Mouse (Mus musculus) E14TG2a.4 (cell line): Measurements from ENCODE around the gene Crtap.

ENCODE experiments used
- H3K27me3 ChIP-seq: 2 replicates; pipeline ENCODE4 v1.6.1; 2014; ENCODE audit warnings: low read length, control low read depth; ENCODE audit not compliant: insufficient read depth
- H3K36me3 ChIP-seq: 2 replicates; pipeline ENCODE4 v1.6.1; 2014; ENCODE audit warnings: low read length, control low read depth; ENCODE audit not compliant: insufficient read depth
- H3K4me1 ChIP-seq: replicated peaks from 2 replicates; pipeline ENCODE4 v1.6.1; 2014; ENCODE audit warnings: low read depth, low read length, control low read depth
- H3K4me3 ChIP-seq: replicated peaks from 2 replicates; pipeline ENCODE4 v1.5.1; 2014; ENCODE audit warnings: mild to moderate bottlenecking, low read length
- H3K9me3 ChIP-seq: 2 replicates; pipeline ENCODE4 v1.6.1; 2014; ENCODE audit warnings: low read length, control low read depth
- CTCF ChIP-seq: conservative IDR thresholded peaks from 2 replicates; pipeline ENCODE4 v1.5.1; 2014; ENCODE audit warnings: low read length
- NANOG ChIP-seq: IDR thresholded peaks from 2 replicates; pipeline ENCODE4 v1.6.1; 2014; ENCODE audit warnings: borderline replicate concordance, low read length, mixed read lengths
- POU5F1 ChIP-seq: IDR thresholded peaks from 2 replicates; pipeline ENCODE4 v1.6.1; 2014; ENCODE audit warnings: low read length, borderline replicate concordance

Crtap gene

GRCm38 (mm10) chr9:114388701-114389370 lies 1.6 kb downstream of the Crtap start:
- Histone ChIP-seq H3K27me3 (no peaks in the 10 kb centered on the region), H3K4me3 (peak overlapping the region; percentile 92), H3K36me3 (peaks cover 44% of the 10 kb centered on the region), H3K4me1 (peaks cover 79% of the 10 kb centered on the region), H3K9me3 (no peaks in the 10 kb centered on the region)
- TF ChIP-seq NANOG (no peak), CTCF (no peak), POU5F1 (no peak)

DNA sequence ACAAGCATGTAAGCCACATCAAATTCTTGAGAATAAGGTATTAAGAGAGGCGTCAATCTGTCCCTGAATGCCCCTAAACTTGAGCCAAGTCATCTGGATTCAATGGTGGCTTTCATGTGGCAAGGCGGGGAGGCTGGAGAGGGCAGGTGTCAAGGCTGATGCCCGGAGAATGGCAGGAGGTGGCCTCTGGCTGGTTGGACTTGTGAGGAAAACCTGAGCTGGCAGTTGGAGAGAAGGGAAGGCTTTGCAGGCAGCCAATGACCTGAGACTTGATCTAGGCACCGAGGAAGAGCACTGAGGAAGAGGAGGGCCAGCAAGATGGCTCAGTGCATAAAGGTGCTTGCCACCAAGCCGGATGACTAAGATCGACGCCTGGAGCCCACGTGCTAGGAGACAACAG lies 2.2 kb downstream of the Crtap start:
- H3K4me3 ChIP-seq = peak overlapping the region; percentile 92; the same call in 1 of the 2 replicates
- no peaks in the 10 kb centered on the region for H3K27me3 ChIP-seq
- TF ChIP-seq CTCF (no peak), NANOG (no peak), POU5F1 (no peak)
- H3K4me1 ChIP-seq = peaks cover 75% of the 10 kb centered on the region
- H3K36me3 ChIP-seq = peaks cover 50% of the 10 kb centered on the region
- no peaks in the 10 kb centered on the region for H3K9me3 ChIP-seq

GRCm38 (mm10) chr9:114387086-114387485 lies 3.4 kb downstream of the Crtap start:
- no peaks in the 10 kb centered on the region for H3K27me3 ChIP-seq
- H3K4me3 ChIP-seq = no peak overlapping the region
- H3K4me1 ChIP-seq = peaks cover 63% of the 10 kb centered on the region
- H3K9me3 ChIP-seq = no peaks in the 10 kb centered on the region
- TF ChIP-seq CTCF (no peak), NANOG (no peak), POU5F1 (no peak)
- H3K36me3 ChIP-seq = peaks cover 62% of the 10 kb centered on the region

GRCm38 (mm10) chr9:114385160-114385559 lies 5.3 kb downstream of the Crtap start:
- peak overlapping the region; percentile 20; the same call in 1 of the 2 replicates for H3K4me3 ChIP-seq
- peaks cover 54% of the 10 kb centered on the region for H3K4me1 ChIP-seq
- no peak for TF ChIP-seq NANOG
- no peak for TF ChIP-seq CTCF
- no peak for TF ChIP-seq POU5F1

DNA sequence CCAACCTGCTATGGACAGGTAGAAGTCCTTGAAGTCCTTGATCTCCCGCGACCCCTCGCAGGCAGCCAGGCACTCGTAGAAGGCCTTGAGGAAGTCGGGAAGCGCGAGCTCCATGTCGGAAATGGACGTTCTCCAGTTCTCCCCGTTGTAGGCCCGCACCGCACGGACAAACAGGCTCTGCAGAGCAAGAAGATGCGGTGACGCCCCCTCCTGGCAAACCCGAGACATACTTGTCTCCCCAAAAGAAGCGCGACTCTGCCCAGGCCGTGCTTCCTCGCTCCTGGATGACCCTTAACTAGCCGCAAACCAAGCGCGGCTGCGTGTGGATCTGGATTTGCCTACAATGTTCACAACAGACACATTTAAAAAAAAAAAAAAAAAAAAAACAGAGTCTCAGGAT lies 5.8 kb downstream of the Crtap start:
- TF ChIP-seq CTCF = peak; percentile 23; the same call in 1 of the 2 replicates
- TF ChIP-seq POU5F1 = no peak
- Histone ChIP-seq H3K4me1 (peaks cover 59% of the 10 kb centered on the region), H3K36me3 (peaks cover 83% of the 10 kb centered on the region), H3K9me3 (no peaks in the 10 kb centered on the region), H3K27me3 (no peaks in the 10 kb centered on the region), H3K4me3 (peak overlapping the region; percentile 20; the same call in 1 of the 2 replicates)

More at GRCm38 (mm10) chr9:114385160-114385559, 5.3 kb downstream of the Crtap start:
- Histone ChIP-seq H3K36me3 (peaks cover 78% of the 10 kb centered on the region), H3K27me3 (no peaks in the 10 kb centered on the region), H3K9me3 (no peaks in the 10 kb centered on the region)

DNA sequence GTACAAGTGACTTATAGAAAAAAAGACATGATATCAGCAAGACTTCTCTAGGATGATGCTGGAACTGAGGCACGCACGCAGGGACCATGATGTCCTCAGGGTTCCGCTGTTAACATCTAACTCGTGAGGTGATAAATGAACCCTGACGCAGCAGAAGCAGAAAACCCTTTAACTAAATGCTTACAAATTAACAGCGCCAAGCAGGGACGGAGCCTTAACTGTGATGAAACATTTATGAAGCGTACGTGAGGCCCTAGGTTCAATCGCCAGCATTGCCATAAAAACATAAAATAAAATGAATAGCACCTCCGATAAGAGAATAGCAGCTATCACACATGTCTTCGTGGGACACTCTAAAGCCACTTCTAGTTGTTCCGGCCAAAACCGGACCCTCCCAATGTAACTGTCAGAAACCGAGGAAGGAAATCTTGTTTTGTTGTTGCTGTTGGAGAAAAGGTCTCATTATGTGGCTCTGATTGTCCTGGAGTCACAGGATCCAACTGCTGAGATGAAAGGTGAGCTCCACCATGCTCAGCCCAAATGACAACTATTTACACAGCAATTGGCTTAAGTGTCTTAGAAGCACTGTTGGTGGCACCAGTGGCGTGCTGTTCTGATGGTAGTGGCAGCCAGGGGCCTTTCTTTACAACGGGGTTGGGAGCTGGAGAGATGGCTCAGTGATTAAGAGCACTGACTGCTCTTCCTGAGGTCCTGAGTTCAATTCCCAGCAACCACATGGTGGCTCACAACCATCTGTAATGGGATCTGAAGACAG lies 7.4 kb downstream of the Crtap start:
- Histone ChIP-seq H3K9me3 (no peaks in the 10 kb centered on the region), H3K36me3 (peaks cover 90% of the 10 kb centered on the region), H3K4me1 (peaks cover 54% of the 10 kb centered on the region), H3K4me3 (no peak overlapping the region), H3K27me3 (no peaks in the 10 kb centered on the region)
- TF ChIP-seq NANOG (no peak), POU5F1 (no peak), CTCF (no peak)

DNA sequence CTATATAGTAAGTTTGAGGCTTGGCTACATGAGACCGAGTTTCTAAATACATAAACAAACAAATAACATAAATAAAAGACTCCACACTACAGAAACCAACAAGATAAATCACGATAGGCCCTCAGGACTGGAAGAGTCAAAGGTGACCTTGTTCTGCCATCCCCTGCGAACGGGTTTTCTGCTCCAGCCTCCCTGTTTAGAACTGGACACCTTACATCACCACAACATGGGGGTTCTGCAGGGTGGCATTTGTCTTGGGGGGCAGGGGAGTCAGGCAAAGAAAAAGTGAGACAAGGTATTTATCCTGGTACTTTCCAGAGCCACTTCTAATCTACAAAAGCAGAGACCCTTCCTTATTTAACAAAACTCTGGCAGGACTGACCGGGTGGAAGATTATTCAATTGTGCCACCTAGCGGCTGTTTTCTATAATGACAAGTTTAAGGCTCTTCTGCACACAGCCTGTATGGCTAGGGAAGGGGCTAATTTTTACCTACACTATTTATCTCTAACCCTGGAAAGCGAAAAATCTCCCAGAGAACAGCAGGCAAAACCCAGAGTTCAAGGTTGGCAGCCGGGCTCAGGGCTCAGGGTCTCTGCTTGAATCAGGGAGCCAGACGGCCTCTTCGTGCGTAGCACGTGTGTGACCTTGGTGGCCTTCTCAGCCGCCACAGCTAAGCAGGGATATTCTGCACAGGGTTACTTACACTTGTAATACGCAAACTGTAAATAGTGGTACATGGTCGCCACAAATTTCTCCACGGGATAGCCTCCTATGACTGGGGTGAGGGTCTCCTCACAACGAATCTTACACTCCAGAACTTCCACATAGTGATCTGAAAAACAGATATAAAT lies 9.4 kb downstream of the Crtap start:
- H3K27me3 ChIP-seq = no peaks in the 10 kb centered on the region
- peaks cover 91% of the 10 kb centered on the region for H3K36me3 ChIP-seq
- peaks cover 7% of the 10 kb centered on the region for H3K9me3 ChIP-seq
- no peak overlapping the region for H3K4me3 ChIP-seq
- peak; percentile 69 for TF ChIP-seq CTCF
- no peak for TF ChIP-seq NANOG
- no peak for TF ChIP-seq POU5F1
- H3K4me1 ChIP-seq = peaks cover 35% of the 10 kb centered on the region

DNA sequence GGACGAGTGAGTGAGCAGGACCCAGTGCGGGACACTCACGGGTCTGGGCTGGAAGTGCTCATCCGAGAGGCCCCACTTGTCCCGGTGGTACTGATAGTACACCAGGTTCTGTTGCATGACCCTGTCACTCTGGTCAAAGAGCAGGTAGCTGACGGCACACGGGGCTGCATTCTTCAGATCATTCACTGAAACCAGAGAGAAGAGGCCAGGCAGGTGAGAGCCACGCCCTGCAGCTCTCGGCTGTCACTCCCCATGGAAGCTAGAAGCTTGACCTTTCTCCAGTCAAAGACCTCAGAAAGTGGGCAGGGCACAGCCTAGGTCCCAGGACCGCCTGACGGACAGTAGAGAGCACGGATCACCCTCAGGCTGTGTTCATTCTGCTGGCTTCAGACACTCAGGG lies 10.6 kb downstream of the Crtap start:
- peaks cover 17% of the 10 kb centered on the region for H3K9me3 ChIP-seq
- no peak for TF ChIP-seq NANOG
- TF ChIP-seq CTCF = no peak
- no peak for TF ChIP-seq POU5F1
- no peak overlapping the region for H3K4me3 ChIP-seq
- peaks cover 91% of the 10 kb centered on the region for H3K36me3 ChIP-seq
- peaks cover 25% of the 10 kb centered on the region for H3K4me1 ChIP-seq
- H3K27me3 ChIP-seq = no peaks in the 10 kb centered on the region
